Mouse (Mus musculus) limb, embryonic 13.5 days (tissue): ENCODE data around the gene Trim33. TPM values are rescaled to one million over a fixed set of nuclear protein-coding genes. Genes with fewer than 3 reads are reported as not detected.

Experiments used
- ATAC-seq: fragments of 200-750 bp; cut with Nextera tagmentation; 2 replicates; pipeline ENCODE4 v1.8.0; 2017; ENCODE audit warnings: low read depth, moderate number of reproducible peaks, moderate TSS enrichment; ENCODE audit not compliant: low FRiP score
- H3K27ac ChIP-seq: fragments of 300-500 bp; sonication (generic); 2 replicates; pipeline ENCODE4 v1.5.1; 2015; ENCODE audit warnings: inconsistent platforms, mild to moderate bottlenecking, moderate library complexity
- H3K27me3 ChIP-seq: fragments of 300-500 bp; sonication (generic); 2 replicates; pipeline ENCODE4 v1.6.1; 2015; ENCODE audit warnings: mild to moderate bottlenecking, inconsistent platforms
- H3K36me3 ChIP-seq: fragments of 300-500 bp; sonication (generic); 2 replicates; pipeline ENCODE4 v1.6.1; 2015; ENCODE audit warnings: inconsistent platforms, mild to moderate bottlenecking, moderate library complexity
- H3K4me1 ChIP-seq: fragments of 300-500 bp; sonication (generic); 2 replicates; pipeline ENCODE4 v1.6.1; 2015; ENCODE audit warnings: inconsistent platforms
- H3K4me2 ChIP-seq: fragments of 300-500 bp; sonication (generic); replicated peaks from 2 replicates; pipeline ENCODE4 v1.6.1; 2015; ENCODE audit warnings: inconsistent platforms, mild to moderate bottlenecking, moderate library complexity
- H3K4me3 ChIP-seq: fragments of 300-500 bp; sonication (generic); 2 replicates; pipeline ENCODE4 v1.5.1; 2015; ENCODE audit warnings: moderate library complexity, mild to moderate bottlenecking, inconsistent platforms
- H3K9ac ChIP-seq: fragments of 300-500 bp; sonication (generic); 2 replicates; pipeline ENCODE4 v1.6.1; 2015; ENCODE audit warnings: mild to moderate bottlenecking, inconsistent platforms
- H3K9me3 ChIP-seq: fragments of 300-500 bp; sonication (generic); 2 replicates; pipeline ENCODE4 v1.6.1; 2016; ENCODE audit warnings: inconsistent platforms
- WGBS: fragments of 180-500 bp; shearing (Covaris S2); methylation state at CpG from one replicate; pipeline ENCODE4 v1.1.7; 2015; 5-methylcytosine and 5-hydroxymethylcytosine counted together
- polyA plus RNA-seq: library from polyadenylated mRNA; unstranded; fragments of >200 nt; fragmentation: Nextera tagmentation; extraction: Ambion mirVana; gene quantifications from 2 replicates; pipeline ENCODE4 v1.2.1, GENCODE M21; 2015

Gene Trim33
- polyA plus RNA-seq, 1 experiment from 2014 or later, result 29.8 TPM

DNA sequence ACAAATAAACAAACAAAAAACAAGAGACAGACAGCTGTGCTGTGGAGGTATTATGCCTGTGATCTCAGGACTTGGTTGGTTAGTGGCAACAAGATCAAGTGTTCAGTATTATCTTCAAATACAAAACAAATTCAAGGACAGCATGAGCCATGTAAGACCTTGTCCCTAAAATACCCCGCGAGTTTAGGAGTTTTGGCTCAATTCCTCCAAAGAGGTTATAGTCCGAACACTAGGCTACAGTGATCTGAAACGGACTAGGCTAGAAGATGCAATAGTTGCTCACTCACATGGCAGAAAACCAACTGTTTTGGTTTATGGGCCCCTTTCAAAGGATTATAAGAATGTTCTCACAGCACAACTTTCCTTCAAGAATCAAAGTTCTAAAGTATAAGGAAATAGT lies 9.7 kb downstream of the Trim33 start:
- no peaks in the 10 kb centered on the region for H3K9me3 ChIP-seq
- 85% methylated on average over 4 of the region's 4 CpGs for WGBS
- H3K27me3 ChIP-seq, result no peaks in the 10 kb centered on the region
- no peaks in the 10 kb centered on the region for H3K4me1 ChIP-seq
- no peak overlapping the region for H3K4me3 ChIP-seq
- no peak overlapping the region for H3K9ac ChIP-seq
- ATAC-seq, result no peak
- H3K27ac ChIP-seq, result no peak overlapping the region
- no peaks in the 10 kb centered on the region for H3K36me3 ChIP-seq
- no peak overlapping the region for H3K4me2 ChIP-seq

- no peak overlapping the region for H3K9ac ChIP-seq
Measured at GRCm38 (mm10) chr3:103291087-103291486, 12.0 kb downstream of the Trim33 start.

DNA sequence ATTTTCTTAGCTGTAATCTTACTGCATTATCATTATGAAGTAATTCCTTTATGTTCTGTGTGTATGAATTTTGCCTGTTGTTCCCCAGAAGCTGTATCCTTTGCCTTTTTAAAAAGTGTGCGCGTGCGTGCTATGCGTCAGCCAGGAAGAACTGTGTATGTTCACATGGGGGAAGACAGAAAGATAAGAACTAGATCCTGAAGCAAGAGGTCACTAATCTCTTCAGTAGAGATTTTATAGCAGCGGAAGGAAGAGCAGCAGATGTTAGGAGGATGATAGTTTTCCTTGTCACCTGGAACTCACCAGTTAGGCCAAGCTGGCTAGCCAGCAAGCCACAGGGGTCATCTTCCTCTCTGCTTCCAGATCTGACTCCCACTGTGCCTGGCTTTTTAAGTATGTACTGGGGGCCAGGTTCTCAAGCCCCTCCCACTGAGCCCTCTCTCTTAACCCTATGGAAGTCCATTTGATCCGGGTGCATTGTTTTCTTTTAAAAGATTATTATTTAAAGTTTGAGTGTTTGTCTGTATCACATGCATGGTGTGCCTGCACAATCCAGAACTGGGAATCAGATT lies 26.4 kb downstream of the Trim33 start:
- no peak overlapping the region for H3K4me2 ChIP-seq
- WGBS, result 79% methylated on average over 6 of the region's 6 CpGs

More at GRCm38 (mm10) chr3:103291087-103291486, 12.0 kb downstream of the Trim33 start:
- Histone ChIP-seq H3K27ac (no peak overlapping the region), H3K4me2 (no peak overlapping the region), H3K9me3 (no peaks in the 10 kb centered on the region), H3K27me3 (no peaks in the 10 kb centered on the region), H3K4me3 (no peak overlapping the region), H3K36me3 (no peaks in the 10 kb centered on the region), H3K4me1 (no peaks in the 10 kb centered on the region)
- 97% methylated on average over 2 of the region's 2 CpGs for WGBS
- ATAC-seq, result no peak

DNA sequence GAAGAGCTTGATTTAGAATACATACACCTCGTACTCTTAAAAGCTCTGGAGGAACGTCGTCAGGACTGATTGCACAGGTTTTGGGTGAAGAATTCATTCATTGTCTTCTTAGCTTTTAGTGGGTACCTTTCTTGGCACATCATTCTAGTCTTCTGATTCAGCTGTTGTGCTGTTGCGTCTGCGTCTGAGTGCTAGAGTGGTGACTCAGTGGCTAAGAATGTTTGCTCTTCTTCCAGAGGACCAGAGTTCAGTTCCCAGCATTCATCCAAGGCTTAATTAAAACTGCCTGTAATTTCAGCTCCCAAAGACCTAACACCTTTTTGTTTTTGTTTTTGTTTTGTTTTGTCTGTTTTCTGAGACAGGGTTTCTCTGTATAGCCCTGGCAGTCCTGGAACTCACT lies 30.2 kb downstream of the Trim33 start:
- H3K27ac ChIP-seq, result no peak overlapping the region
- peaks cover 11% of the 10 kb centered on the region for H3K36me3 ChIP-seq
- peaks cover 9% of the 10 kb centered on the region; the same call in 1 of the 2 replicates for H3K4me1 ChIP-seq
- no peaks in the 10 kb centered on the region for H3K9me3 ChIP-seq
- no peak overlapping the region for H3K9ac ChIP-seq
- H3K4me2 ChIP-seq, result no peak overlapping the region
- no peak for ATAC-seq
- no peak overlapping the region for H3K4me3 ChIP-seq
- 83% methylated on average over 5 of the region's 5 CpGs for WGBS
- no peaks in the 10 kb centered on the region for H3K27me3 ChIP-seq

More for the DNA sequence above, 26.4 kb downstream of the Trim33 start:
- Histone ChIP-seq H3K4me1 (peaks cover 9% of the 10 kb centered on the region; the same call in 1 of the 2 replicates), H3K9ac (no peak overlapping the region), H3K4me3 (no peak overlapping the region), H3K36me3 (no peaks in the 10 kb centered on the region), H3K27ac (no peak overlapping the region), H3K9me3 (no peaks in the 10 kb centered on the region), H3K27me3 (no peaks in the 10 kb centered on the region)
- ATAC-seq, result no peak

GRCm38 (mm10) chr3:103309750-103310149 lies 30.7 kb downstream of the Trim33 start:
- H3K4me3 ChIP-seq, result no peak overlapping the region
- peaks cover 16% of the 10 kb centered on the region for H3K36me3 ChIP-seq
- H3K27ac ChIP-seq, result no peak overlapping the region
- H3K4me2 ChIP-seq, result no peak overlapping the region
- no peak overlapping the region for H3K9ac ChIP-seq
- peaks cover 9% of the 10 kb centered on the region; the same call in 1 of the 2 replicates for H3K4me1 ChIP-seq
- H3K9me3 ChIP-seq, result no peaks in the 10 kb centered on the region
- H3K27me3 ChIP-seq, result no peaks in the 10 kb centered on the region
- WGBS, result 72% methylated on average over 1 of the region's 1 CpGs
- ATAC-seq, result no peak

- H3K4me2 ChIP-seq, result no peak overlapping the region
- H3K36me3 ChIP-seq, result peaks cover 25% of the 10 kb centered on the region
- no peak overlapping the region for H3K9ac ChIP-seq
- H3K9me3 ChIP-seq, result no peaks in the 10 kb centered on the region
- no peak for ATAC-seq
- no peak overlapping the region for H3K27ac ChIP-seq
- H3K27me3 ChIP-seq, result no peaks in the 10 kb centered on the region
- H3K4me3 ChIP-seq, result no peak overlapping the region
- H3K4me1 ChIP-seq, result no peaks in the 10 kb centered on the region
Measured at GRCm38 (mm10) chr3:103314291-103314690, 35.2 kb downstream of the Trim33 start.

GRCm38 (mm10) chr3:103335371-103335770 lies 56.3 kb downstream of the Trim33 start:
- Histone ChIP-seq H3K36me3 (peaks cover 57% of the 10 kb centered on the region), H3K9me3 (no peaks in the 10 kb centered on the region), H3K4me1 (no peaks in the 10 kb centered on the region), H3K27ac (no peak overlapping the region), H3K4me3 (no peak overlapping the region), H3K27me3 (no peaks in the 10 kb centered on the region), H3K4me2 (no peak overlapping the region), H3K9ac (no peak overlapping the region)
- ATAC-seq, result no peak
- WGBS, result 31% methylated on average over 1 of the region's 1 CpGs

- 97% methylated on average over 2 of the region's 2 CpGs for WGBS
- no peak for ATAC-seq
- H3K36me3 ChIP-seq, result peaks cover 59% of the 10 kb centered on the region
- H3K9ac ChIP-seq, result no peak overlapping the region
- no peak overlapping the region for H3K4me3 ChIP-seq
- no peak overlapping the region for H3K27ac ChIP-seq
- no peak overlapping the region for H3K4me2 ChIP-seq
- no peaks in the 10 kb centered on the region for H3K9me3 ChIP-seq
- no peaks in the 10 kb centered on the region for H3K4me1 ChIP-seq
- H3K27me3 ChIP-seq, result no peaks in the 10 kb centered on the region
Measured at GRCm38 (mm10) chr3:103346658-103347057, 67.6 kb downstream of the Trim33 start.

DNA sequence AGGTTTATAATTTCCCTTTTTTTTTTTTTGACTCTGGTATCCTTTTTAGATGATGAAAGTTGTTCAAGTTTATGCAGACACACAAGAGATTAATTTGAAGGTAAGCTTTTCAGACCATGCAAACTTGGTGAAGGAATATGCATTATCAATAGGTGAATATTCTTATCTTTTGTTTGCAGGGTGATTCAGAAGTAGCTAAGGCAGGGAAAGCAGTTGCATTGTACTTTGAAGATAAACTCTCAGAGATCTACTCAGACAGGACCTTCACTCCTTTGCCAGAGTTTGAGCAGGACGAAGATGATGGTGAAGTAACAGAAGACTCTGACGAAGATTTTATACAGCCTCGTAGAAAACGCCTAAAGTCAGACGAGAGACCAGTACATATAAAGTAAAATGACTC lies 74.4 kb downstream of the Trim33 start:
- no peak overlapping the region for H3K4me3 ChIP-seq
- WGBS, result 89% methylated on average over 5 of the region's 5 CpGs
- no peaks in the 10 kb centered on the region for H3K4me1 ChIP-seq
- ATAC-seq, result no peak
- H3K9me3 ChIP-seq, result no peaks in the 10 kb centered on the region
- no peaks in the 10 kb centered on the region for H3K27me3 ChIP-seq
- H3K27ac ChIP-seq, result no peak overlapping the region
- peaks cover 53% of the 10 kb centered on the region for H3K36me3 ChIP-seq
- H3K4me2 ChIP-seq, result no peak overlapping the region
- no peak overlapping the region for H3K9ac ChIP-seq

DNA sequence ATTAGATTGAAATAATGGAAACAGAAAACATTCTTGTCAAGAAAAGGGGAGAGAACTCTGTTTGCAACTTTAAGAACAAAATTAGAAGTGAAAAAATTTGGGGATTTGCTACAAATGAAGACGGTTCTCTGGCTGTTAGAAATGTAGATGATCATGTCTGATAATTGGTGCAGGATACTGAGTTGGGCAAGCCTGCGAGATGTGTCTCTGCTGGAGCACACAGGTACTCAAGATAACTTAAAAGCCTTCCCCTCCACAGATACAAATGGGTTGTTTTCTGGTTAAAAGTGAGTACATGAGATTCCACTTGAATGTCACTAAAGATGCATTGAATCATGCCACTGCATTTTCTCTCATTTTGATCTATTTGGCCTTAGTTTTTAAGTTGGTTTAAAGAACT lies 74.9 kb downstream of the Trim33 start:
- Histone ChIP-seq H3K9me3 (no peaks in the 10 kb centered on the region), H3K27ac (no peak overlapping the region), H3K4me1 (no peaks in the 10 kb centered on the region), H3K36me3 (peaks cover 54% of the 10 kb centered on the region), H3K4me3 (no peak overlapping the region), H3K27me3 (no peaks in the 10 kb centered on the region), H3K9ac (no peak overlapping the region), H3K4me2 (no peak overlapping the region)
- WGBS, result 90% methylated on average over 2 of the region's 2 CpGs
- ATAC-seq, result no peak

GRCm38 (mm10) chr3:103361150-103361549 lies 82.1 kb downstream of the Trim33 start:
- Histone ChIP-seq H3K4me2 (no peak overlapping the region), H3K9ac (no peak overlapping the region), H3K36me3 (peaks cover 19% of the 10 kb centered on the region), H3K9me3 (no peaks in the 10 kb centered on the region), H3K27me3 (no peaks in the 10 kb centered on the region), H3K4me3 (no peak overlapping the region), H3K4me1 (no peaks in the 10 kb centered on the region), H3K27ac (no peak overlapping the region)
- WGBS, result 87% methylated on average over 7 of the region's 7 CpGs
- ATAC-seq, result no peak

GRCm38 (mm10) chr3:103364182-103364945 lies 85.3 kb downstream of the Trim33 start:
- Histone ChIP-seq H3K9me3 (no peaks in the 10 kb centered on the region), H3K27ac (no peak overlapping the region), H3K36me3 (peaks cover 6% of the 10 kb centered on the region), H3K4me2 (no peak overlapping the region), H3K9ac (no peak overlapping the region), H3K4me1 (peaks cover 13% of the 10 kb centered on the region; the same call in 1 of the 2 replicates), H3K4me3 (no peak overlapping the region), H3K27me3 (no peaks in the 10 kb centered on the region)
- 78% methylated on average over 11 of the region's 11 CpGs for WGBS
- ATAC-seq, result no peak
